Mouse (Mus musculus): ENCODE measurements at regions not wholly inside any gene's neighbourhood (a gene's known extent, or its start where the extent isn't known, plus 50 kb on each side); places are given as distances from the start of the nearest gene placed in this dataset.

DNA sequence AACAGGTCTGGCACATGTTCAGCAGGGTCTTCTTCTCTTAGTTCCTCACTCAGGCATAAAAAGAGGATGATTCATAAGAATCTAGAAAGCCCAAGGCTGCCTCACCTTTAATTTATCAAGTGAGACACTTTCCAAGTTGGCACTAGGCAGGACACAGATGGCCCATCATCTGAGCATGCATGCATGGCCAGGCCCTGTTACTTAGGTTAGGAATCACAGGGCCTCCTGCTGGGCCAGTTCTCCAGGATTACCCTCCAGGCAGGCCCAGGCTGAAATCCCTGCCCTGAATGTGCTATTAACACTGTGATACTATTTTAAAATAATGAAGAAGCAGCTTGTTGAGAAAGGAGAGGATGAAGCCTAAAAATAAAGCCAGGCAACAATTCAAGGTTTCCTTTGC lies 304.5 kb downstream of the Elavl2 start:
- Histone ChIP-seq H3K4me3 (no peak overlapping the region), H3K27ac (replicated peaks) (no peak overlapping the region), H3K36me3 (no peaks in the 10 kb centered on the region), H3K9me3 (no peaks in the 10 kb centered on the region), H3K9ac (no peak overlapping the region), H3K4me2 (no peak overlapping the region), H3K27me3 (replicated peaks) (no peaks in the 10 kb centered on the region), H3K4me1 (no peaks in the 10 kb centered on the region)
- ATAC-seq (ENCODE audit: extremely low read depth, insufficient number of reproducible peaks, low FRiP score, low TSS enrichment) = no peak

DNA sequence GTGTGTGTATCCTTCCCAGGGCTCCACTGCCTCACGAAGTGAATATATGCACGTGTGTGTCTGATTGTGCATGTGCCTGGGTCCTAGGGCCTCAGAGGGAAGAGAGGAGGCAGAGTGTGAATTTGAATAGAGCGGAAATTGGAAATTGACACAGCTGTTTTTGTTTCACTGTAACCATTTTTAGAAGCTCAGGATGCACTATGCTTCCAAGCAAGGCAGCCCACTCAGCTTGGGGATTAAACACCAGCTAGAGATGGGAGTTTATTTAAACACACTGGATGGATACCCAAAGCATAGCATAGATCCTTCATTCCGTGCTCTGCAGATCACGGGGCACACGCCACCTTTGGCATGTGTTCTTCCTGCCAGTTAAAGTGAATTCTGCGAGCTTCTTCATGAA lies 306.2 kb downstream of the Elavl2 start:
- Histone ChIP-seq H3K27me3 (replicated peaks) (no peaks in the 10 kb centered on the region), H3K36me3 (no peaks in the 10 kb centered on the region), H3K4me3 (no peak overlapping the region), H3K4me2 (no peak overlapping the region), H3K4me1 (no peaks in the 10 kb centered on the region), H3K27ac (replicated peaks) (no peak overlapping the region), H3K9ac (no peak overlapping the region), H3K9me3 (no peaks in the 10 kb centered on the region)
- ATAC-seq (ENCODE audit: extremely low read depth, insufficient number of reproducible peaks, low FRiP score, low TSS enrichment) = no peak
- WGBS = 80% methylated on average over 7 of the region's 7 CpGs

DNA sequence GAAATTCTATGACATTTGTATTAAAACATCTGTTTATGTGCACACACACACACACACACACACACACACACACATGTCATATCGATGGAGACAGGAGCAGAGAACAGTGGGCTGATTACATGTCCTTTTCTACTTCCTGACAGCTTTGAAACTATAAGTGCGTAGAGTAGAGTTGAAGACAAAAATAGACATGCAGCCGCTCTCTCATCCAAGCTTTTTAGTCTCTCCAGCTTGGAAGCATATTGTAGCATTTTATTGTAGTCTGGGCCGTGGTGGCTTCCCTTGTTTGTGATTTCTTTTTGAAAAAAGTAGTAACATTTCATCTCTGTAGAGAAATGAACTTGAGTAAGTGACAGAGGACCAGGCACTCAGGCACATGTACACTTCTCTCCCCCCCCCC lies 306.7 kb downstream of the Elavl2 start:
- Histone ChIP-seq H3K9me3 (no peaks in the 10 kb centered on the region), H3K27me3 (replicated peaks) (no peaks in the 10 kb centered on the region), H3K4me2 (no peak overlapping the region), H3K4me1 (no peaks in the 10 kb centered on the region), H3K36me3 (no peaks in the 10 kb centered on the region), H3K9ac (no peak overlapping the region), H3K27ac (replicated peaks) (no peak overlapping the region), H3K4me3 (no peak overlapping the region)
- 43% methylated on average over 4 of the region's 4 CpGs for WGBS
- ATAC-seq (ENCODE audit: extremely low read depth, insufficient number of reproducible peaks, low FRiP score, low TSS enrichment) = no peak

DNA sequence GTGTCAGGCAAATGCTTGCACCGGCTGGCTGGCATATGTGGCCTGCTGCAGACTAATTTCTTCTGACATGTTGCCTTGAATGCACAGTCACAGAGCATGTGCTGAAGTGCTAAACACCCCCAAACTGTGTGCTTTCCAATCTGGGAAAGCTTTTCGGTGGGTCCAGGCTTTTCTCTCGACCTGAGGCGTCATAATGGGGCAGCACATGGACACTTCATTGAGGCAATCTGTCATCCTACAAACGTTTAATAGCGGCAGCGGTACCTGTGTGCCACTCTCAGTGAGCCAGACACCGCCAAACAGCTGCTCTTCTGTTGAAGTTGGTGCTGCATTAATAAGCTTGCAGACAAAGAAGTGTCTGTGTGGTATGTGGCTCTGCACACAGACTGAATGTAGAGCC lies 308.3 kb downstream of the Elavl2 start:
- no peak for ATAC-seq (ENCODE audit: extremely low read depth, insufficient number of reproducible peaks, low FRiP score, low TSS enrichment)
- Histone ChIP-seq H3K9me3 (no peaks in the 10 kb centered on the region), H3K4me1 (no peaks in the 10 kb centered on the region), H3K27ac (replicated peaks) (no peak overlapping the region), H3K27me3 (replicated peaks) (no peaks in the 10 kb centered on the region), H3K4me2 (no peak overlapping the region), H3K4me3 (no peak overlapping the region), H3K36me3 (no peaks in the 10 kb centered on the region), H3K9ac (no peak overlapping the region)
- WGBS = 78% methylated on average over 8 of the region's 8 CpGs

DNA sequence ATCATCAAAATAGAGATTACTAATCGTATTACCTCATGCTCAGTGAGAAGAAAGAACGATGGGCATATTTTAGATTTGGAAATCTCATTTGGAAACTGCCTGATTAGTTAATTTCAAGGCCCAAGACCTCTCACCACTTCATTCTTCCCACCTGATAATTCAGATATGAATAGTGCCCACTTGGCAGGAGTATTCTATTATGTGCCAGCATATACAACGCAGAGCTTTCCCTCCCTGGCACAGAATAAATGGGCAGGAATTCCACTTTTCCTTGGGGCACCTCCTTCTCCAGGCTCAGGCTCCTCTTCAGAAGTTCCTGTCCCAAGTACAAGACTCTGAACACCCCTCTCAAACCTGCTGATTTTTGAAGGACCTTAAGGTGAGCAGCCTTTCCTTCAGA lies 308.7 kb downstream of the Elavl2 start:
- Histone ChIP-seq H3K36me3 (no peaks in the 10 kb centered on the region), H3K27me3 (replicated peaks) (no peaks in the 10 kb centered on the region), H3K9me3 (no peaks in the 10 kb centered on the region), H3K4me2 (no peak overlapping the region), H3K4me1 (no peaks in the 10 kb centered on the region), H3K4me3 (no peak overlapping the region), H3K27ac (replicated peaks) (no peak overlapping the region), H3K9ac (no peak overlapping the region)
- no peak for ATAC-seq (ENCODE audit: extremely low read depth, insufficient number of reproducible peaks, low FRiP score, low TSS enrichment)
- WGBS = 51% methylated on average over 3 of the region's 3 CpGs

DNA sequence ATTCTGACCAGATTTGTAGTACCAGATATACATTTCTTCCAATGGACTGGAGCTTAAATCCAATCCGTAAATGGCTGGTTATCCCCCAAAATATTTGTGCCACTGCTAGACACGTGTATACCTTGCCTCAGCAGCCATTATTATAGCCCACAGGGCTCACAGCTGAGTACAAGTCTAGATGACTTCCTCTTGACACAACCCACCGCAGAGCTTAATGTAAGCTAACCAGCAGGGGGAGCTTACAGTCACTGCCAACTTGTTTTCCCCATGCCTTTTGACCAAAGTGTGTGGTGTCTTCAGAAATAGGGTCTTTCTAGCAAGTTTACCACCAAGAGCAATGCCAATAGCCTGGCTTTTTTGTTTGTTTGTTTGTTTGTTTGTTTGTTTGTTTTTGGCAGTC lies 316.6 kb downstream of the Elavl2 start:
- no peak overlapping the region for H3K27ac ChIP-seq (replicated peaks)
- H3K4me1 ChIP-seq = no peaks in the 10 kb centered on the region
- H3K4me3 ChIP-seq = no peak overlapping the region
- no peak overlapping the region for H3K4me2 ChIP-seq
- no peaks in the 10 kb centered on the region for H3K36me3 ChIP-seq
- no peak for ATAC-seq (ENCODE audit: extremely low read depth, insufficient number of reproducible peaks, low FRiP score, low TSS enrichment)
- no peaks in the 10 kb centered on the region for H3K27me3 ChIP-seq (replicated peaks)
- H3K9ac ChIP-seq = no peak overlapping the region
- WGBS = 62% methylated on average over 3 of the region's 3 CpGs
- no peaks in the 10 kb centered on the region for H3K9me3 ChIP-seq

DNA sequence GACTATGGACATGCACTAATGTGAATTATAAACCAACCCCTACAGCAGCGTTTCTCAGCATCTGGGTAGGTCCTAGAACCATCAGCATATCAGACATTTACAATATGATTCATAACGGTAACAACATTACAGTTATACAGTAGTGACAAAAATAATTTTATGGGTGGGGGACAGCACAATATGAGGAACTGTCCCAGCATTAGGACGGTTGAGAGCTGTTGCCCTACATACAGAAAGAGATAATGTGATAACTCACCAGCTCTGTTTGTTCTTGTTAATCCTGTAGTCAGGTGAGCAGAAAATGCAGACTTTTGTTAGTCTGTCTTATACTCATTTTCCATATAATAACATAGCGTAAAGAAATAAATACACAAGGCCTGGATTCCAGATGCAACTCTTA lies 319.1 kb downstream of the Elavl2 start:
- no peaks in the 10 kb centered on the region for H3K9me3 ChIP-seq
- WGBS = 74% methylated on average over 4 of the region's 4 CpGs
- H3K4me3 ChIP-seq = no peak overlapping the region
- H3K27me3 ChIP-seq (replicated peaks) = no peaks in the 10 kb centered on the region
- no peak for ATAC-seq (ENCODE audit: extremely low read depth, insufficient number of reproducible peaks, low FRiP score, low TSS enrichment)
- H3K36me3 ChIP-seq = no peaks in the 10 kb centered on the region
- no peak overlapping the region for H3K27ac ChIP-seq (replicated peaks)
- no peak overlapping the region for H3K9ac ChIP-seq
- no peak overlapping the region for H3K4me2 ChIP-seq
- H3K4me1 ChIP-seq = no peaks in the 10 kb centered on the region

DNA sequence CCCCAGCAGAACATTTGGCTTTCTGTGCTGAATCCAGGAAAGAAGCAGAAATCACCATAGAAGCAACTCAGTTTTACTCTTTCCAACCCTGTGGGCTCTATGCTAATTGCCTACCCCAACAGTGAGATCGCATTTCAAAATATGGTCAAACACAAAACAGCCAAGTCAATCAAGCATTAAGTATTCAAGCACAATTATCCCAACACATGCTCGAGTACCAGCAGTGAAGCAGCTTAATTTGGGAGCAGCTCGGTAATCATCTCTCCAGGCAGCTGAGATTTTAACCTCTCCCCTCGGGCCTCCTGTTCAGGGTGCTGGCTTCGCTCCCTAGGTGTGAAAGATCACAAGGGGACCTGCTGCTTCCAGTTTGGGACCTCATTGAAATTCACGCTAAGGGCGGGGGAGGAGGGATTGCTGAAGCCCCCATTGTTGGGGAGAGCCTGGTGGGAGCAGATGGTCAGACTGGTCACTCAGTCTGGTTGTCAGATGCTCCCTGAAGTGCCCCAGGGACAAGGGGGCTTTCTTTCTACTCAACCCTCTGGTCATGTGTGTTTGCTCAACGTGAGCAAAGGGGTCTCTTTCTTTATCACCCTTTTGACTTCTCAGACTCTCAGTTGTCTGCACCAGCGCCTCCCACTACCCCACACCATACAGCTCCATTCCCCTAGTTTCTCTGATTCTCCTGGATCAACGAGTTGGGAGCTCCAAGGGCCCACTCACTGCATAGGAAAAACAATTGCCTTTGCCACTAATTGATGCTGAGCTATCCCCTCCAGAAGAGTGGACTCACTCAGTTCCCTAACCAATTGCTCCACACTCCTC lies 319.8 kb downstream of the Elavl2 start:
- H3K4me1 ChIP-seq = no peaks in the 10 kb centered on the region
- ATAC-seq (ENCODE audit: extremely low read depth, insufficient number of reproducible peaks, low FRiP score, low TSS enrichment) = no peak
- H3K9ac ChIP-seq = no peak overlapping the region
- no peaks in the 10 kb centered on the region for H3K36me3 ChIP-seq
- H3K4me2 ChIP-seq = no peak overlapping the region
- H3K27me3 ChIP-seq (replicated peaks) = no peaks in the 10 kb centered on the region
- H3K27ac ChIP-seq (replicated peaks) = no peak overlapping the region
- WGBS = 33% methylated on average over 10 of the region's 10 CpGs
- H3K4me3 ChIP-seq = no peak overlapping the region
- H3K9me3 ChIP-seq = no peaks in the 10 kb centered on the region

DNA sequence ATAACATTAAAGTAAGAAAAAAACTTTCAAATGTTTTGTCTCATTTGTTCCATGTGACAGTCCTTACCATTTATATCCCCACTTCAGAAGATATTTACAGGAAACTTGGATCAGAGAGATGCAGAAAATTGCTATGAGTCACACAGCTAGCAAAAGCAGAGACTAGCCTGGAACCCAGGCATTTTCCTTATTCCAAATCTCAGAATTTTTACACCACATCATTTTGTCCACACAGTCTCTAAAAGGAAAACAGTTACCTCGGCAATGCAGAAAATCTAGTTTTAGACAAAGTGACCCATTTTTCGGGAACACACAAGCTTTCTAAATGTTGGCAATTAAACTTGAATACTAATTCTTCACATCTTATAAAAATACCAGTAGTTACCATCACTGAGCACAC lies 329.3 kb downstream of the Elavl2 start:
- Histone ChIP-seq H3K36me3 (no peaks in the 10 kb centered on the region), H3K4me1 (no peaks in the 10 kb centered on the region), H3K27ac (replicated peaks) (no peak overlapping the region), H3K4me3 (no peak overlapping the region), H3K27me3 (replicated peaks) (no peaks in the 10 kb centered on the region), H3K9me3 (no peaks in the 10 kb centered on the region), H3K9ac (no peak overlapping the region), H3K4me2 (no peak overlapping the region)
- no peak for ATAC-seq (ENCODE audit: extremely low read depth, insufficient number of reproducible peaks, low FRiP score, low TSS enrichment)
- WGBS = 81% methylated on average over 2 of the region's 2 CpGs

DNA sequence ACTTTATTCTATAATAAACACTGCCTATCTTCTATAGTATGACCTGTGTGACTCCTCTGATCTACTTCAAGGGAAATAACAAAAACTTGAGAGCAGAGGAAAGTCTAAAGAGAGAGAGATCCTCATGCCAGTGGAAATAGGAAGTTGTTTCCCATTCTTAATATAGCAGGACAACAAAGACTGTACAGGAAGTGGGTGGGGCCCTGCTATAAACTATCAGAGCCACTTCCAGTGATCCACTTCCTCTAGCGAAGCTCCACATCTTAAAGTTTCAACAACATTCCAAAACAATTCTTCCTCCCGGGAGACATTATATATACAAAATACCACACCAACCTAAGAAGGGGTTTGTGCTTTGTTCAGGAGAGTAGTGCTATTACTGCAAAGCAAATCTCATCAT lies 339.7 kb downstream of the Elavl2 start:
- Histone ChIP-seq H3K9me3 (no peaks in the 10 kb centered on the region), H3K27ac (replicated peaks) (no peak overlapping the region), H3K4me1 (no peaks in the 10 kb centered on the region), H3K4me2 (no peak overlapping the region), H3K27me3 (replicated peaks) (no peaks in the 10 kb centered on the region), H3K9ac (no peak overlapping the region), H3K4me3 (no peak overlapping the region), H3K36me3 (no peaks in the 10 kb centered on the region)
- ATAC-seq (ENCODE audit: extremely low read depth, insufficient number of reproducible peaks, low FRiP score, low TSS enrichment) = no peak
- WGBS = 63% methylated on average over 2 of the region's 2 CpGs

DNA sequence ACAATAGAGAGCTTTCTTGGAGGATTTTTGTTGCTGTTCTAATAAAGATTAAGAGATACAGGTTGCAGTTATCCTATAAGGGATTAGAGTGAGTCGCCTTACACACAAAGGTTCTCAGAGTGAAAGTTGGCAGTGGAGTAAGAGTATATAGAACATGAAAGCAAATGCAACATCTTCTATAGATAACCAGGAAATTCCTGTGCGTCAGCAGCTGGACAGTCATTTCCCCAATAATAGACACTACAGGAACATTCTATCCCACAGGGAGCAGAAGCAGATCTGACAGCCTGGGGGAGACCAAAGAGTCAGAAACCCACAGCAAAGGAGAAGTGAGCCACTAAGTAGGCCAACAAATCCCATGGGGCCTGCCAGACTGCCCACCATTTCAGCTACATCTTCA lies 348.7 kb downstream of the Elavl2 start:
- Histone ChIP-seq H3K9ac (no peak overlapping the region), H3K9me3 (no peaks in the 10 kb centered on the region), H3K27me3 (replicated peaks) (no peaks in the 10 kb centered on the region), H3K4me1 (no peaks in the 10 kb centered on the region), H3K4me2 (no peak overlapping the region), H3K4me3 (no peak overlapping the region), H3K27ac (replicated peaks) (no peak overlapping the region), H3K36me3 (no peaks in the 10 kb centered on the region)
- ATAC-seq (ENCODE audit: extremely low read depth, insufficient number of reproducible peaks, low FRiP score, low TSS enrichment) = no peak
- WGBS = 51% methylated on average over 2 of the region's 2 CpGs

DNA sequence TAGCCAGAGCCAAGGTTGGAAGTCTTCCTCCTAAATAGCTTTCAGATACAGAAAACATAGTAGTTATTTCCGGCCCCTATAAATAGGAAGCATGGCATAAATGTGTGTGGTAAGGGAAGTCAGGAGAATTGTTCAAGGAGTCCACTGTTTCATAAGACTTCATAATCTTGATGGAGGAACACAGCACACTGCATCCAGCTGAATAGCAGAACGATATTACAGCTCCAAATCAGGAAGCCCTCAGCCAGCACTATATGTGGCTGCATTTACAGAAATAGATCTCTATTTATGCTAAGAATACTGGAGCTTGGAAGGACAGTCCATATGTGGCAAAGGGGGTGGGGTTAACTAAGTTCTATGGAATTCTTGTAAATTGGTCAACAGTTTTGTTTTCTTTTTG lies 371.1 kb downstream of the Elavl2 start:
- Histone ChIP-seq H3K9me3 (no peaks in the 10 kb centered on the region), H3K9ac (no peak overlapping the region), H3K36me3 (no peaks in the 10 kb centered on the region), H3K4me2 (no peak overlapping the region), H3K4me1 (no peaks in the 10 kb centered on the region), H3K4me3 (no peak overlapping the region), H3K27me3 (replicated peaks) (no peaks in the 10 kb centered on the region), H3K27ac (replicated peaks) (no peak overlapping the region)
- ATAC-seq (ENCODE audit: extremely low read depth, insufficient number of reproducible peaks, low FRiP score, low TSS enrichment) = no peak
- WGBS = 80% methylated on average over 2 of the region's 2 CpGs
